Mouse (Mus musculus) heart, embryonic 11.5 days (tissue): ENCODE data around the gene Jmjd7. TPM values are rescaled to one million over a fixed set of nuclear protein-coding genes. Genes with fewer than 3 reads are reported as not detected.
A peak's percentile ranks its signal among the peaks of the same experiment; 100 is the strongest.

Experiments
- ATAC-seq: fragments of 200-750 bp; cut with Nextera tagmentation; replicated peaks from 2 replicates; pipeline ENCODE4 v1.8.0; 2017; ENCODE audit warnings: moderate library complexity; ENCODE audit not compliant: insufficient number of reproducible peaks, low FRiP score, low TSS enrichment
- H3K27ac ChIP-seq: fragments of 300-500 bp; sonication (generic); 2 replicates; pipeline ENCODE4 v1.5.1; 2014; ENCODE audit warnings: mild to moderate bottlenecking, low read depth, low read length
- H3K27me3 ChIP-seq: fragments of 300-500 bp; sonication (generic); 2 replicates; pipeline ENCODE4 v1.6.1; 2014; ENCODE audit warnings: mild to moderate bottlenecking, low read length, mixed read lengths; ENCODE audit not compliant: control insufficient read depth, insufficient read depth
- H3K36me3 ChIP-seq: fragments of 300-500 bp; sonication (generic); 2 replicates; pipeline ENCODE4 v1.6.1; 2014; ENCODE audit warnings: mild to moderate bottlenecking, low read length, moderate library complexity, mixed read lengths; ENCODE audit not compliant: control insufficient read depth, insufficient read depth
- H3K4me1 ChIP-seq: fragments of 300-500 bp; sonication (generic); 2 replicates; pipeline ENCODE4 v1.6.1; 2014; ENCODE audit warnings: low read length; ENCODE audit not compliant: control insufficient read depth, insufficient read depth
- H3K4me2 ChIP-seq: fragments of 300-500 bp; sonication (generic); 2 replicates; pipeline ENCODE4 v1.6.1; 2014; ENCODE audit warnings: mild to moderate bottlenecking, moderate library complexity
- H3K4me3 ChIP-seq: fragments of 300-500 bp; sonication (generic); 2 replicates; pipeline ENCODE4 v1.5.1; 2014; ENCODE audit warnings: low read depth, low read length
- H3K9ac ChIP-seq: fragments of 300-500 bp; sonication (generic); 2 replicates; pipeline ENCODE4 v1.6.1; 2014; ENCODE audit warnings: mild to moderate bottlenecking, low read depth, low read length, moderate library complexity
- H3K9me3 ChIP-seq: fragments of 300-500 bp; sonication (generic); replicated peaks from 2 replicates; pipeline ENCODE4 v1.6.1; 2016; ENCODE audit warnings: low read length; ENCODE audit not compliant: control insufficient read depth
- WGBS: fragments of 180-500 bp; shearing (Covaris S2); extraction: QIAGEN DNeasy Blood & Tissue Kit; methylation state at CpG from one replicate; pipeline ENCODE4 v1.1.7; 2014; ENCODE audit not compliant: insufficient replicate concordance; 5-methylcytosine and 5-hydroxymethylcytosine counted together
- microRNA-seq: library from miRNA; unstranded; fragments of <30 nt; microRNA quantifications from one replicate; pipeline ENCODE4, GENCODE M21; 2016; ENCODE audit warnings: borderline number of aligned reads
- polyA plus RNA-seq: library from polyadenylated mRNA; unstranded; fragments of >200 nt; fragmentation: Nextera tagmentation; extraction: Ambion mirVana; gene quantifications from 2 replicates; pipeline ENCODE4 v1.2.1, GENCODE M21; 2014

The Jmjd7 gene
- polyA plus RNA-seq, 1 experiment from 2014 or later = 16.0 TPM

DNA sequence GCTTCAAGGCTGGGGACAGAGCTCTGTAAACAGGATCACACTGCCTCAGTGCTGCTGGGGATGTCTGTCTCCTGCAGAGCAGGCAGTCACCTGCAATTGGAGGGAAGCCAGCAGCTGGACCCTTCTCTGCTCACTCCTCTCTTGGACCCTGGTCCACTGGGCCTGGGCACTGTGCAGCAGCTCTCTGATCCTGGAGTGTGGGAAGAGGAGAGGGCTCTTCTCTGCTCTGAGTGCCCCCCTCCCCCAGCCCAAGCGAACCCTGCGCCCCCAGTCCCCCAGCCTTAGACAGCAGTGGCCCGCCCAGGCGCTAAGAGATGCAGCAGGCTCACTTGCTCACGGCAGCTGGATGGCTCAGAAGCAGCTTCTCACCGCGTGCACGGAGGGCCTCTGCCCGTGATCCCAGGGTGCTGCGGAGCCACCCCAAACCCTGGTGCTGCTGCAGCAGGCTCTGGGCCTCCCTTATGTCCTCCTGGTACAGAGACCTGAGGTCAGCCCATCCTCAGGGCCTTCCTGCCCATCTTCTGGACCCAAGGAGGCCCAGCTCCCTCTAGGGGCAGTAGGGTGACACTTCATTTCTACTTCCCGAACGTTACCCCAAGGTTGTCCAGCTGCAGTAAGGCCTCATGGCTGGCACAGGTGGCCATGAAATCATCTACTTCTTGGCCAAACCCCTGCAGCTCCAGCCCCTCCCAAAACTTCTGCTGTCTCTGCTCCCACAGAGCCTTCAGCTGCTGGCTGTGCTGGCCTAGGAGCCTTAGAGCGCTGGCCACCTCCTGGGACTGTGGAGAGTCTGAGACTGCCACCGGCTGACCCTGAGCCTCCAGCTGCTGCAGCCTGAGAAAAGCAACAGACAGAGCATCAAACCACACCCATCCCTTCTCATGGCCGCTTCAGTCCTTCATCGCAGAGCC, 41.5 kb downstream of the Jmjd7 start:
- H3K4me3 ChIP-seq = no peak overlapping the region
- no peaks in the 10 kb centered on the region for H3K9me3 ChIP-seq
- no peak overlapping the region for H3K9ac ChIP-seq
- WGBS = 41% methylated on average over 16 of the region's 16 CpGs
- H3K36me3 ChIP-seq = no peaks in the 10 kb centered on the region
- H3K4me2 ChIP-seq = no peak overlapping the region
- H3K27me3 ChIP-seq = peaks cover 5% of the 10 kb centered on the region; the same call in 1 of the 2 replicates
- H3K4me1 ChIP-seq = no peaks in the 10 kb centered on the region
- no peak overlapping the region for H3K27ac ChIP-seq
- no peak for ATAC-seq

- H3K4me2 ChIP-seq = no peak overlapping the region
- H3K27me3 ChIP-seq = peaks cover 5% of the 10 kb centered on the region; the same call in 1 of the 2 replicates
- H3K9me3 ChIP-seq = no peaks in the 10 kb centered on the region
- WGBS = 70% methylated on average over 8 of the region's 8 CpGs
- no peaks in the 10 kb centered on the region for H3K36me3 ChIP-seq
- no peaks in the 10 kb centered on the region for H3K4me1 ChIP-seq
- H3K4me3 ChIP-seq = no peak overlapping the region
- H3K27ac ChIP-seq = no peak overlapping the region
- no peak for ATAC-seq
- H3K9ac ChIP-seq = no peak overlapping the region
Observed at GRCm38 (mm10) chr2:120069466-120069990, 42.2 kb downstream of the Jmjd7 start.

- Histone ChIP-seq H3K9me3 (no peaks in the 10 kb centered on the region), H3K9ac (no peak overlapping the region), H3K27ac (no peak overlapping the region), H3K4me2 (no peak overlapping the region), H3K36me3 (no peaks in the 10 kb centered on the region), H3K4me1 (0 out of 2 replicates have a peak, but pooled peaks cover 8% of the 10 kb centered on the region), H3K27me3 (peaks cover 22% of the 10 kb centered on the region), H3K4me3 (no peak overlapping the region)
- no peak for ATAC-seq
- WGBS = 74% methylated on average over 4 of the region's 4 CpGs
Observed at GRCm38 (mm10) chr2:120074096-120074495, 46.8 kb downstream of the Jmjd7 start.

GRCm38 (mm10) chr2:120076076-120076705, 48.9 kb downstream of the Jmjd7 start:
- 2% methylated on average over 36 of the region's 36 CpGs for whole genome bisulfite sequencing
- ATAC-seq = no peak

More at GRCm38 (mm10) chr2:120076076-120076705, 48.9 kb downstream of the Jmjd7 start:
- Histone ChIP-seq H3K4me1 (0 out of 2 replicates have a peak, but pooled peaks cover 8% of the 10 kb centered on the region), H3K4me3 (peak overlapping the region; percentile 38), H3K36me3 (no peaks in the 10 kb centered on the region), H3K27ac (no peak overlapping the region), H3K27me3 (peaks cover 24% of the 10 kb centered on the region), H3K9ac (0 out of 2 replicates have a peak overlapping the region, but pooled peaks have one; percentile 39), H3K4me2 (peak overlapping the region; percentile 70), H3K9me3 (no peaks in the 10 kb centered on the region)

Small RNA genes lying within 50 kb of the gene (microRNA-seq; reads per million reads assigned to microRNA genes)
- 0.20 reads per million for gene Mir7665

Other genes with a start within 250 kb of the Jmjd7 start
- 16.2 and 17.4 TPM in 2 replicates for gene Rpap1, start 239.9 kb upstream of the Jmjd7 start, polyA plus RNA-seq
- gene Tyro3, start 229.8 kb upstream of the Jmjd7 start, polyA plus RNA-seq = 7.3 and 8.4 TPM in 2 replicates
- 20.2 and 30.1 TPM in 2 replicates for gene Mga, start 130.3 kb upstream of the Jmjd7 start, polyA plus RNA-seq
- 2.5 and 3.2 TPM in 2 replicates for gene Mapkbp1, start 54.8 kb upstream of the Jmjd7 start, polyA plus RNA-seq
- 0.92 and 1.8 TPM in 2 replicates for gene Gm28042, start within 50 bp of the Jmjd7 start, polyA plus RNA-seq
- 1.2 and 2.3 TPM in 2 replicates for gene Pla2g4b, start 5.9 kb downstream of the Jmjd7 start, polyA plus RNA-seq
- gene Ehd4, start 127.1 kb downstream of the Jmjd7 start, polyA plus RNA-seq = 97.3 and 113 TPM in 2 replicates
- 0.49 and 0.62 TPM in 2 replicates for gene Pla2g4e, start 217.9 kb downstream of the Jmjd7 start, polyA plus RNA-seq